Mouse (Mus musculus) midbrain, postnatal 0 days (tissue): ENCODE measurements around the gene Tldc2. TPM values are rescaled to one million over a fixed set of nuclear protein-coding genes. Genes with fewer than 3 reads are reported as not detected.

Experiments used
- ATAC-seq: fragments of 200-750 bp; cut with Nextera tagmentation; 2 replicates; pipeline ENCODE4 v1.8.0; 2017; ENCODE audit warnings: moderate number of reproducible peaks, mild to moderate bottlenecking, moderate TSS enrichment, moderate library complexity; ENCODE audit not compliant: low FRiP score
- DNase-seq: peaks from one replicate; pipeline ENCODE4 v3.0.0-alpha.2; 2015; ENCODE audit warnings: low spot score
- H3K27ac ChIP-seq: fragments of 300-500 bp; sonication (generic); 2 replicates; pipeline ENCODE4 v1.5.1; 2014; ENCODE audit warnings: low read depth, mild to moderate bottlenecking, low read length, mixed read lengths
- H3K27me3 ChIP-seq: fragments of 300-500 bp; sonication (generic); 2 replicates; pipeline ENCODE4 v1.6.1; 2014; ENCODE audit warnings: low read length, control low read depth, mixed read lengths; ENCODE audit not compliant: insufficient read depth
- H3K36me3 ChIP-seq: fragments of 300-500 bp; sonication (generic); 2 replicates; pipeline ENCODE4 v1.6.1; 2014; ENCODE audit warnings: low read length, control low read depth, mixed read lengths; ENCODE audit not compliant: insufficient read depth
- H3K4me1 ChIP-seq: fragments of 300-500 bp; sonication (generic); 2 replicates; pipeline ENCODE4 v1.6.1; 2014; ENCODE audit warnings: mild to moderate bottlenecking, control low read depth, antibody characterized with exemption, low read length, mixed read lengths; ENCODE audit not compliant: insufficient read depth
- H3K4me2 ChIP-seq: fragments of 300-500 bp; sonication (generic); 2 replicates; pipeline ENCODE4 v1.6.1; 2014; ENCODE audit warnings: low read depth, mild to moderate bottlenecking, low read length, mixed read lengths; ENCODE audit not compliant: poor library complexity, severe bottlenecking
- H3K4me3 ChIP-seq: fragments of 300-500 bp; sonication (generic); 2 replicates; pipeline ENCODE4 v1.5.1; 2014; ENCODE audit warnings: low read depth, mild to moderate bottlenecking, low read length, moderate library complexity
- H3K9ac ChIP-seq: fragments of 300-500 bp; sonication (generic); replicated peaks from 2 replicates; pipeline ENCODE4 v1.6.1; 2014; ENCODE audit warnings: mild to moderate bottlenecking, low read length, moderate library complexity, mixed read lengths; ENCODE audit not compliant: poor library complexity, severe bottlenecking
- H3K9me3 ChIP-seq: fragments of 300-500 bp; sonication (generic); 2 replicates; pipeline ENCODE4 v1.6.1; 2016; ENCODE audit warnings: low read length, control low read depth
- CTCF ChIP-seq: IDR thresholded peaks from 2 replicates; pipeline ENCODE4 v1.5.1; 2016; ENCODE audit warnings: antibody characterized with exemption, mild to moderate bottlenecking
- WGBS: fragments of 180-500 bp; shearing (Covaris S2); extraction: QIAGEN DNeasy Blood & Tissue Kit; methylation state at CpG from one replicate; pipeline ENCODE4 v1.1.7; 2014; 5-methylcytosine and 5-hydroxymethylcytosine counted together
- polyA plus RNA-seq: library from polyadenylated mRNA; unstranded; fragments of >200 nt; fragmentation: Nextera tagmentation; extraction: Ambion mirVana; gene quantifications from 2 replicates; pipeline ENCODE4 v1.2.1, GENCODE M21; 2015
- total RNA-seq: library from RNA; depleted of rRNA; stranded (reverse); fragments of >200 nt; gene quantifications from 2 replicates; pipeline ENCODE4 v1.2.3, GENCODE M21; 2014

The Tldc2 gene
- total and polyA plus RNA-seq, 2 experiments from 2014 or later: not detected

DNA sequence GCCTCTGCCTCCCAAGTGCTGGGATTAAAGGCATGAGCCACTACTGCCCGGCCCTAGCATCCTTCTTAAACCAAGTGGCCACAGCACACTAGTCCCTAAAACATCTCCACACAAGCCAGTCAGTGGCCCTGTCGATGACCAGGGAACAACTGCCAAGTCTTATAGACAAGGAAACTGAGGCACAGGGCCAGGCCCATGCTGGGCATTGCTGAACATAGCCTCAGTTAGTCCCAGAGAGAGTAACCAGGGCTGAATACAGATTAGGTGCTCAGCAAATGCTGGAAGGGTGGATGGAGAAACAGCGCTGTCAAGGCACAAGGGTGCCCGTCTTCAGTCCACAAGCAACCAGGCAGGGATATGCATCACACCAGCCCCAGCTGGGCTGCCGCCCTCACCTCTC lies 33.7 kb upstream of the Tldc2 start:
- Histone ChIP-seq H3K4me2 (no peak overlapping the region), H3K9me3 (no peaks in the 10 kb centered on the region), H3K4me1 (peaks cover 21% of the 10 kb centered on the region), H3K36me3 (peaks cover 30% of the 10 kb centered on the region), H3K4me3 (no peak overlapping the region), H3K27ac (no peak overlapping the region), H3K9ac (no peak overlapping the region), H3K27me3 (no peaks in the 10 kb centered on the region)
- no peak for DNase-seq
- ATAC-seq: no peak
- TF ChIP-seq CTCF: no peak
- WGBS: 98% methylated on average over 5 of the region's 5 CpGs

DNA sequence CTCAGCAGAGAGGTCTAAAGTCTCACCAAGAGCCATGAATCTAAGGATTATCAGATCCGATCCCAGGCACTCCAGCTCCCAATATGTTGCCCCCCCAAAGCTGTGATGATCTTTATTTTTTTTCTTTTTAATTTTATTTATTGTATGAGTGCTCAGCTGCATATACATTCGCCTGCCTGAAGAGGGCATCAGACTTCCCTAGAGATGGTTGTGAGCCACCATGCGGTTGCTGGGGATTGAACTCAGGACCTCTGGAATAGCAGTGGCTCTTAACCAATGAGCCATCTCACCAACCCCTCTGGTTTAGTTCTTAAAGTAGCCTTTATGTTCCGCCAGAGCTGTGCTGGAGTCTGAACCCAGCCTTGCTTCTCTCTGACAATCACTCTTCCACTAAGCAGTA lies 33.1 kb upstream of the Tldc2 start:
- Histone ChIP-seq H3K4me3 (no peak overlapping the region), H3K27me3 (no peaks in the 10 kb centered on the region), H3K27ac (no peak overlapping the region), H3K4me2 (no peak overlapping the region), H3K9me3 (no peaks in the 10 kb centered on the region), H3K4me1 (peaks cover 17% of the 10 kb centered on the region), H3K9ac (no peak overlapping the region), H3K36me3 (peaks cover 30% of the 10 kb centered on the region)
- DNase-seq (no peak), ATAC-seq (no peak)
- 75% methylated on average over 4 of the region's 4 CpGs for WGBS
- TF ChIP-seq CTCF: peak; percentile 57

- H3K27ac ChIP-seq: peak overlapping the region; percentile 14; the same call in 1 of the 2 replicates
- peaks cover 15% of the 10 kb centered on the region for H3K4me1 ChIP-seq
- ATAC-seq: no peak
- no peak for TF ChIP-seq CTCF
- no peak overlapping the region for H3K4me2 ChIP-seq
- no peak for DNase-seq
- H3K9me3 ChIP-seq: no peaks in the 10 kb centered on the region
- WGBS: 83% methylated on average over 8 of the region's 8 CpGs
- peaks cover 30% of the 10 kb centered on the region for H3K36me3 ChIP-seq
- H3K4me3 ChIP-seq: no peak overlapping the region
- H3K9ac ChIP-seq: no peak overlapping the region
- no peaks in the 10 kb centered on the region for H3K27me3 ChIP-seq
These were observed 32.6 kb upstream of the Tldc2 start for GRCm38 (mm10) chr2:157054297-157054696.

DNA sequence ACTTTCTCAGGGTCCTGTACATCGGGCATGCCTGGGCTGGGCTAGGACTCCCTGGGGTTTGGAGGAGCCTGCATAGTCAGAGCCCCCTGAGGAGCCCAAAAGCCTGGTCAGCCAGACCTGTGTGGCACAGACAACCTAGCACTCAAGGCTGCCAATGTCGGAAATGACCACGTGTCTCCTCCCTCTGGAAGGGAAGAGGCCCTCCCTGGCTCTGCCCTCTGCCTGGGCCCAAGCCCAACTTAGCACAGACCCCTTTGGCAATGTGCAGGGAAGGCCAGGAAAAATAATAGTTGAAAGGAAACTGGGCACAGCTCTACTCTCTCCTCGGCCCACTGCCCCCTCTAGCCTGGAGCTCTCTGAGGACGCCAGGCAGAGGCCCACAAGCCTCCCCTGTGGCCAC lies 32.0 kb upstream of the Tldc2 start:
- no peaks in the 10 kb centered on the region for H3K27me3 ChIP-seq
- H3K4me2 ChIP-seq: no peak overlapping the region
- no peak overlapping the region for H3K9ac ChIP-seq
- peaks cover 11% of the 10 kb centered on the region for H3K4me1 ChIP-seq
- H3K9me3 ChIP-seq: no peaks in the 10 kb centered on the region
- TF ChIP-seq CTCF: no peak
- peak; percentile 32 for ATAC-seq
- H3K36me3 ChIP-seq: peaks cover 32% of the 10 kb centered on the region
- peak; percentile 79 for DNase-seq
- H3K27ac ChIP-seq: peak overlapping the region; percentile 51
- whole genome bisulfite sequencing: 68% methylated on average over 5 of the region's 5 CpGs
- H3K4me3 ChIP-seq: no peak overlapping the region

DNA sequence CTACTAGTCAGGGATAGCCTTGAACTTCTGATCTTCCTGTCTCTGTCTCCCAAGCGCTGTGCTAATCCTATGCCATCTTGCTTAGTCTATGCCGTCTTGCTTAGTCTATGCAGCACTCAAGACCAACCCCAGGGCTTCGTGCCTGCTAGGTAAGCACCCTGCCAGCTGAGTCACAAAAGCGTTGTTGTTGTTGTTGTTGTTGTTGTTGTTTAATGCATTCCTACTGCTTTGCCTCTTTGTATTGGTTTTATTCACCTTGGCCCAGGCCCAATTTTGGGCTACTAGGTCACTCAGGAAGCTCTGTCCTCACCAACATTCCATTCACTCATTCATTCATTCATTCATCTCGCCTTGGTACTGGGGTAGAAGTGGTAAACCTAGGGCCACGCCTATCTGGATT lies 31.1 kb upstream of the Tldc2 start:
- ATAC-seq (no peak), DNase-seq (no peak)
- H3K4me2 ChIP-seq: no peak overlapping the region
- no peak overlapping the region for H3K9ac ChIP-seq
- no peaks in the 10 kb centered on the region for H3K9me3 ChIP-seq
- H3K27me3 ChIP-seq: no peaks in the 10 kb centered on the region
- peaks cover 3% of the 10 kb centered on the region; the same call in 1 of the 2 replicates for H3K4me1 ChIP-seq
- H3K27ac ChIP-seq: 0 out of 2 replicates have a peak overlapping the region, but pooled peaks have one; percentile 12
- H3K4me3 ChIP-seq: no peak overlapping the region
- peaks cover 36% of the 10 kb centered on the region for H3K36me3 ChIP-seq
- 90% methylated on average over 6 of the region's 6 CpGs for WGBS
- no peak for TF ChIP-seq CTCF

DNA sequence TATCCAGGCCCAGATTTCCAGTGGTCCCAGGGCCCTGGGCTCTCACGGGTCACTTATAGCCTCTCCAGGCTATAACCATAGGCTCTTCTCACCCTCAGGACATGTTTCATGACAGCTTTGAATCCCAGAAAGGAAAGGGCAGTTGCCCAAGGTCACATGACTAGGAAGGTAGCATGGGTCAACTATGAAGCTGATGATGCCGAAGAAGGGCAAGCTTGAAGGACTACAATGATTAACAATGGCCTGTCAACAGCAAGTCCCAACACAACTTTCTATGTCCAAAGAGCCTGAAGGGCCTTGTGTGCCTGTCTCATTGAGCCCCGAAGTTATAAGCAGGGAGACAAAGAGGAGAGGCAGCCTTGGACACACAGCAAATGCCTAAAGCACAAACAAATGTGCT lies 29.7 kb upstream of the Tldc2 start:
- H3K36me3 ChIP-seq: peaks cover 30% of the 10 kb centered on the region
- 82% methylated on average over 3 of the region's 3 CpGs for WGBS
- H3K27ac ChIP-seq: no peak overlapping the region
- DNase-seq (no peak), ATAC-seq (no peak)
- no peak overlapping the region for H3K9ac ChIP-seq
- H3K27me3 ChIP-seq: no peaks in the 10 kb centered on the region
- TF ChIP-seq CTCF: no peak
- no peak overlapping the region for H3K4me2 ChIP-seq
- H3K9me3 ChIP-seq: no peaks in the 10 kb centered on the region
- 0 out of 2 replicates have a peak, but pooled peaks cover 2% of the 10 kb centered on the region for H3K4me1 ChIP-seq
- H3K4me3 ChIP-seq: no peak overlapping the region
